Mouse (Mus musculus): ENCODE results near the gene Ppil4. TPM values are rescaled to one million over a fixed set of nuclear protein-coding genes. Genes with fewer than 3 reads are reported as not detected.

Ppil4 gene
- total and polyA plus RNA-seq, 3 experiments, result 26.4 to 45.9 (median 41.5) TPM

DNA sequence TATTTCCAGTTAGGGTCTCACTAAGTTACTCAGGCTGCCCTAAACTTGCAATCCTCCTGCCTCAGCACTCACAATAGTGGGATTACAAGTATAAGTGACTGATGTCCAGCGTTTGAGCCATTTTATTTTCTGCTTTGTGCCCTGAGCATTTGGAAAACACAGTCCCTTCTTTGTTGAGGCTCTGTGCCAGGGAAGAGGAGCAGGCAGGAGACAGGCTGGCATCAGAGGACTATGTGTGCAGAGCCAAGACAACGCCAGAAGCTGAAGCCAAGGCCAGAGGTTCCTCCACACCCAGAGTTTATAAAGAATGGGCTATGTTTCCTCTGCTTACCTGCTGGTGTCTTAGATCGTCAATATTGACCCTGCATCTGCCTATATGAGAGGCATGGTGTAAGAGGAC, 72.1 kb downstream of the Ppil4 start:
- no peak for DNase-seq (ENCODE audit: extremely low read depth)
- TF ChIP-seq ZKSCAN1 (IDR thresholded peaks at IDR 0.05; ENCODE audit: borderline replicate concordance, low read depth, low read length), result no peak
- TF ChIP-seq ZC3H11A (IDR thresholded peaks at IDR 0.05; ENCODE audit: low read depth, low read length), result no peak
- no peak for TF ChIP-seq BHLHE40 (IDR thresholded peaks at IDR 0.05; ENCODE audit: low read depth, low read length)
- TF ChIP-seq MXI1 (IDR thresholded peaks at IDR 0.05; ENCODE audit: low read depth, low read length), result no peak
- no peak for TF ChIP-seq RAD21 (IDR thresholded peaks at IDR 0.05; ENCODE audit: low read depth, low read length)
- TF ChIP-seq ZMIZ1 (IDR thresholded peaks at IDR 0.05; ENCODE audit: low read depth, low read length), result no peak
- no peak for TF ChIP-seq CHD2 (IDR thresholded peaks at IDR 0.05; ENCODE audit: low read length)
- TF ChIP-seq POLR2AphosphoS2 (IDR thresholded peaks at IDR 0.05; ENCODE audit: low read depth, low read length), result no peak
- no peak for TF ChIP-seq SIN3A (IDR thresholded peaks at IDR 0.05; ENCODE audit: low read length)
- no peak for TF ChIP-seq PAX5 (IDR thresholded peaks at IDR 0.05; ENCODE audit: low read length)
- TF ChIP-seq JUND (conservative IDR thresholded peaks at IDR 0.05; ENCODE audit: low read depth, low read length), result no peak
- TF ChIP-seq HCFC1 (IDR thresholded peaks at IDR 0.05; ENCODE audit: low read depth, low read length), result no peak
- TF ChIP-seq POLR2A (IDR thresholded peaks at IDR 0.05; ENCODE audit: low read depth, low read length), result no peak
- in situ Hi-C loops (cut with MboI; ENCODE audit: low pct_ligation_motif_present, low pct_unique_long_range_greater_than_20kb, low sequenced_read_pairs) (no loop called here), dilution Hi-C loops (cut with MboI; ENCODE audit: extremely low pct_ligation_motif_present, extremely low pct_unique_long_range_greater_than_20kb, low sequenced_read_pairs) (no loop called here)
- Histone ChIP-seq H3K9me3 (replicated peaks; ENCODE audit: low read length) (peaks cover 24% of the 10 kb centered on the region), H3K9ac (ENCODE audit: insufficient read depth, low read depth) (no peak overlapping the region), H3K27ac (ENCODE audit: insufficient read depth, low read depth) (no peak overlapping the region), H3K4me2 (ENCODE audit: insufficient read depth, low read depth, poor library complexity, severe bottlenecking) (no peak overlapping the region), H3K27me3 (replicated peaks) (no peaks in the 10 kb centered on the region), H3K4me1 (ENCODE audit: control insufficient read depth in 1 of 2, insufficient read depth in 2 of 2) (peaks cover 0 to 9% of the 10 kb centered on the region in 2 experiments; a peak in 1 of 4 replicates), H3K79me2 (replicated peaks; ENCODE audit: control insufficient read depth, extremely low read depth, insufficient read depth, poor library complexity, severe bottlenecking) (no peaks in the 10 kb centered on the region), H3K36me3 (replicated peaks in 1 of 2; ENCODE audit: control insufficient read depth in 1 of 2, insufficient read depth in 1 of 2, low read length in 1 of 2) (peaks cover 59 to 96% of the 10 kb centered on the region in 2 experiments), H3K4me3 (replicated peaks in 1 of 3; ENCODE audit: low read depth in 2 of 3, low read length in 2 of 3, poor library complexity in 1 of 3) (no peak overlapping the region)

DNA sequence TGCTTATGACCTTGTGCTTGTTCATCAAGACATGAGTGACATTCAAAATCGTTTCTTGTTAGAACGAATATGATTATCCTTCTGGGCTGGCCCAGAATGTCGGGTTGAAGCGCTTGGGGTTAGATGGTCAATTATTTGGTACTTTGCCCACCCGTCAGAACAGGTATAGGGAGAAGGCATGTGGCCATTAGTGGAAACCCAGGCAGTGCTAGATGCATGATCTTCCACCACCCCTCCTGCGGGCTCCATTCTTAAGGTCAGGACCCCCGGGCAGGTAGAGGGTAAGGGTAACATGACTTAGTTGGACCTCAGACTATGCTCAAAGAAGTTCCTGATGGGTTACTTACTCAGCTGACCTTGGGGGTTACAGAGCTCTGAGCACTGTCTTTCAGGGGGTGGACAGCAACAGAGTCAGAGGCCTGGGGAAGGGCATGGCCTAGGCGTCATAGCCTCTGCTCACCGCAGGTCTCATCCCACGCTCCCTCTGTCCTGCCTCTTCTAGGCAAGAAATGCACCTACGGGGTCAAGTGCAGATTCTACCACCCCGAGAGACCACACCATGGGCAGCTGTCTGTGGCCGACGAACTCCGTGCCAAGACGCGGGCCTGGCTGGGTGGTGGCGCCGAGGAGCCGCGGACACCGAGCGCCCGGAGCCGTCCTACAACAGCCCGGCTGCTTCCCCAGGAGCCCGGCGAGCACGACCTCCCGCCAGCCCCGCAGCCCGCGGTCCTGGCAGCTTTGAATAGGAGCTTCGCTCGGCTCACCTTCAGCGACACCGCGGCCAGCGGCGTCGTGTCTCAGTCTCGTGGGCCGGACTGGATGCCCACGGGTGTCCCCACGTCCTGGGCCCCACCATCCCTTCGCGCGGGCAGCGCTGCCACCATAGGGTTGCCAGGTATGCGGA, 74.3 kb downstream of the Ppil4 start:
- dilution Hi-C loops (cut with MboI; ENCODE audit: extremely low pct_ligation_motif_present, extremely low pct_unique_long_range_greater_than_20kb, low sequenced_read_pairs) (no loop called here), in situ Hi-C loops (cut with MboI; ENCODE audit: low pct_ligation_motif_present, low pct_unique_long_range_greater_than_20kb, low sequenced_read_pairs) (no loop called here)
- no peak for DNase-seq (ENCODE audit: extremely low read depth)
- Histone ChIP-seq H3K9me3 (replicated peaks; ENCODE audit: low read length) (peaks cover 8% of the 10 kb centered on the region), H3K4me3 (replicated peaks in 1 of 3; ENCODE audit: low read depth in 2 of 3, low read length in 2 of 3, poor library complexity in 1 of 3) (no peak overlapping the region), H3K4me1 (ENCODE audit: control insufficient read depth in 1 of 2, insufficient read depth in 2 of 2) (peaks cover 0 to 9% of the 10 kb centered on the region in 2 experiments; a peak in 1 of 4 replicates), H3K36me3 (replicated peaks in 1 of 2; ENCODE audit: control insufficient read depth in 1 of 2, insufficient read depth in 1 of 2, low read length in 1 of 2) (peaks cover 48 to 95% of the 10 kb centered on the region in 2 experiments), H3K79me2 (replicated peaks; ENCODE audit: control insufficient read depth, extremely low read depth, insufficient read depth, poor library complexity, severe bottlenecking) (no peaks in the 10 kb centered on the region), H3K27me3 (replicated peaks) (no peaks in the 10 kb centered on the region), H3K27ac (ENCODE audit: insufficient read depth, low read depth) (no peak overlapping the region), H3K9ac (ENCODE audit: insufficient read depth, low read depth) (no peak overlapping the region), H3K4me2 (ENCODE audit: insufficient read depth, low read depth, poor library complexity, severe bottlenecking) (no peak overlapping the region)
- no peak for TF ChIP-seq MXI1 (IDR thresholded peaks at IDR 0.05; ENCODE audit: low read depth, low read length)
